Mouse (Mus musculus) heart, embryonic 10.5 days (tissue): ENCODE data around the gene Aph1c. TPM values are rescaled to one million over a fixed set of nuclear protein-coding genes. Genes with fewer than 3 reads are reported as not detected.
"Not testable (repeated sequence)": the region's sequence is repeated elsewhere in the genome, so short reads cannot be mapped to it uniquely, and the experiment has no call there.

ENCODE experiments used
- DNase-seq: peaks from one replicate; pipeline ENCODE4 v3.0.0-alpha.2; 2017; ENCODE audit warnings: low spot score
- H3K27ac ChIP-seq: fragments of 300-500 bp; sonication (generic); 2 replicates; pipeline ENCODE4 v1.5.1; 2016; ENCODE audit warnings: mild to moderate bottlenecking
- H3K27me3 ChIP-seq: fragments of 300-500 bp; sonication (generic); 2 replicates; pipeline ENCODE4 v1.6.1; 2016; ENCODE audit warnings: mild to moderate bottlenecking; ENCODE audit not compliant: poor library complexity, insufficient read depth, severe bottlenecking
- H3K36me3 ChIP-seq: fragments of 300-500 bp; sonication (generic); 2 replicates; pipeline ENCODE4 v1.6.1; 2016; ENCODE audit warnings: mild to moderate bottlenecking, moderate library complexity
- H3K4me1 ChIP-seq: fragments of 300-500 bp; sonication (generic); 2 replicates; pipeline ENCODE4 v1.6.1; 2016; ENCODE audit warnings: mild to moderate bottlenecking
- H3K4me3 ChIP-seq: fragments of 300-500 bp; sonication (generic); 2 replicates; pipeline ENCODE4 v1.5.1; 2016; ENCODE audit warnings: mild to moderate bottlenecking, moderate library complexity
- H3K9me3 ChIP-seq: fragments of 300-500 bp; sonication (generic); 2 replicates; pipeline ENCODE4 v1.6.1; 2016; ENCODE audit warnings: mild to moderate bottlenecking, moderate library complexity
- WGBS: fragments of 180-500 bp; shearing (Covaris S2); methylation state at CpG from one replicate; pipeline ENCODE4 v1.1.7; 2016; 5-methylcytosine and 5-hydroxymethylcytosine counted together
- polyA plus RNA-seq: library from polyadenylated mRNA; unstranded; fragments of >200 nt; fragmentation: Nextera tagmentation; extraction: Ambion mirVana; gene quantifications from 2 replicates; pipeline ENCODE4 v1.2.1, GENCODE M21; 2016

Gene Aph1c
- polyA plus RNA-seq: 1.5 and 2.4 TPM in 2 replicates

- peak within 1 kb of the TSS; percentile 69 for H3K4me3 ChIP-seq
- peaks cover 13% of the 10 kb centered on the region for H3K4me1 ChIP-seq
- no peaks in the 10 kb centered on the region for H3K9me3 ChIP-seq
- peak; percentile 100 for DNase-seq
- 0 out of 2 replicates have a peak, but pooled peaks cover 13% of the 10 kb centered on the region for H3K27me3 ChIP-seq
- WGBS: under 1% methylated on average over 58 of the region's 58 CpGs
- peak within 1 kb of the TSS; percentile 83 for H3K27ac ChIP-seq
- H3K36me3 ChIP-seq: no peaks in the 10 kb centered on the region
These were observed at the start of gene Aph1c for GRCm38 (mm10) chr9:66834318-66835096. Gene Aph1c (minus strand): TSS chr9:66834726.

- no peak overlapping the region for H3K27ac ChIP-seq
- H3K9me3 ChIP-seq: no peaks in the 10 kb centered on the region
- H3K4me1 ChIP-seq: peaks cover 18% of the 10 kb centered on the region
- WGBS: 85% methylated on average over 5 of the region's 5 CpGs
- no peak overlapping the region for H3K4me3 ChIP-seq
- no peak for DNase-seq
- H3K36me3 ChIP-seq: 0 out of 2 replicates have a peak, but pooled peaks cover 1% of the 10 kb centered on the region
- H3K27me3 ChIP-seq: no peaks in the 10 kb centered on the region
These were observed 49.0 kb upstream of the Aph1c start for GRCm38 (mm10) chr9:66883500-66883899.

- H3K4me1 ChIP-seq: peaks cover 18% of the 10 kb centered on the region
- H3K36me3 ChIP-seq: 0 out of 2 replicates have a peak, but pooled peaks cover 4% of the 10 kb centered on the region
- no peak for DNase-seq
- no peak overlapping the region for H3K4me3 ChIP-seq
- H3K27me3 ChIP-seq: no peaks in the 10 kb centered on the region
- WGBS: 71% methylated on average over 8 of the region's 8 CpGs
- no peaks in the 10 kb centered on the region for H3K9me3 ChIP-seq
- no peak overlapping the region for H3K27ac ChIP-seq
These were observed 47.9 kb upstream of the Aph1c start for GRCm38 (mm10) chr9:66882406-66882821.

- 0 out of 2 replicates have a peak, but pooled peaks cover 4% of the 10 kb centered on the region for H3K36me3 ChIP-seq
- no peaks in the 10 kb centered on the region for H3K9me3 ChIP-seq
- DNase-seq: no peak
- peaks cover 13% of the 10 kb centered on the region for H3K4me1 ChIP-seq
- H3K27ac ChIP-seq: no peak overlapping the region
- H3K27me3 ChIP-seq: no peaks in the 10 kb centered on the region
- WGBS: 77% methylated on average over 3 of the region's 3 CpGs
- no peak overlapping the region for H3K4me3 ChIP-seq
These were observed 47.3 kb upstream of the Aph1c start for GRCm38 (mm10) chr9:66881858-66882257.

- H3K4me1 ChIP-seq: peaks cover 5% of the 10 kb centered on the region; the same call in 1 of the 2 replicates
- H3K27ac ChIP-seq: no peak overlapping the region
- no peak for DNase-seq
- H3K4me3 ChIP-seq: no peak overlapping the region
- 0 out of 2 replicates have a peak, but pooled peaks cover 4% of the 10 kb centered on the region for H3K36me3 ChIP-seq
- no peaks in the 10 kb centered on the region for H3K27me3 ChIP-seq
- 80% methylated on average over 2 of the region's 2 CpGs for WGBS
- no peaks in the 10 kb centered on the region for H3K9me3 ChIP-seq
These were observed 46.2 kb upstream of the Aph1c start for GRCm38 (mm10) chr9:66880752-66881151.

GRCm38 (mm10) chr9:66879486-66879885 is 45.0 kb upstream of the Aph1c start:
- Histone ChIP-seq H3K4me3 (no peak overlapping the region), H3K4me1 (peaks cover 5% of the 10 kb centered on the region; the same call in 1 of the 2 replicates), H3K27me3 (no peaks in the 10 kb centered on the region), H3K27ac (no peak overlapping the region), H3K9me3 (no peaks in the 10 kb centered on the region), H3K36me3 (peaks cover 11% of the 10 kb centered on the region; the same call in 1 of the 2 replicates)
- DNase-seq: no peak
- 88% methylated on average over 6 of the region's 6 CpGs for WGBS

GRCm38 (mm10) chr9:66878899-66879298 is 44.4 kb upstream of the Aph1c start:
- Histone ChIP-seq H3K27me3 (no peaks in the 10 kb centered on the region), H3K4me3 (no peak overlapping the region), H3K27ac (no peak overlapping the region), H3K4me1 (peaks cover 5% of the 10 kb centered on the region; the same call in 1 of the 2 replicates), H3K9me3 (no peaks in the 10 kb centered on the region), H3K36me3 (peaks cover 14% of the 10 kb centered on the region; the same call in 1 of the 2 replicates)
- WGBS: 89% methylated on average over 3 of the region's 3 CpGs
- DNase-seq: no peak

- 77% methylated on average over 5 of the region's 5 CpGs for WGBS
These were observed 42.1 kb upstream of the Aph1c start for GRCm38 (mm10) chr9:66876577-66876976.

GRCm38 (mm10) chr9:66874297-66874696 is 39.8 kb upstream of the Aph1c start:
- Histone ChIP-seq H3K4me3 (no peak overlapping the region), H3K27ac (no peak overlapping the region), H3K4me1 (peaks cover 7% of the 10 kb centered on the region; the same call in 1 of the 2 replicates), H3K27me3 (no peaks in the 10 kb centered on the region), H3K9me3 (no peaks in the 10 kb centered on the region), H3K36me3 (peaks cover 14% of the 10 kb centered on the region; the same call in 1 of the 2 replicates)
- no peak for DNase-seq
- 94% methylated on average over 5 of the region's 5 CpGs for WGBS

More at GRCm38 (mm10) chr9:66876577-66876976, 42.1 kb upstream of the Aph1c start:
- peak; percentile 13 for DNase-seq
- Histone ChIP-seq H3K27ac (no peak overlapping the region), H3K27me3 (no peaks in the 10 kb centered on the region), H3K9me3 (no peaks in the 10 kb centered on the region), H3K4me3 (no peak overlapping the region), H3K4me1 (peaks cover 7% of the 10 kb centered on the region; the same call in 1 of the 2 replicates), H3K36me3 (peaks cover 14% of the 10 kb centered on the region; the same call in 1 of the 2 replicates)

GRCm38 (mm10) chr9:66873531-66873930 is 39.0 kb upstream of the Aph1c start:
- Histone ChIP-seq H3K4me3 (no peak overlapping the region), H3K9me3 (no peaks in the 10 kb centered on the region), H3K27me3 (no peaks in the 10 kb centered on the region), H3K36me3 (peaks cover 13% of the 10 kb centered on the region; the same call in 1 of the 2 replicates), H3K4me1 (peaks cover 7% of the 10 kb centered on the region; the same call in 1 of the 2 replicates), H3K27ac (no peak overlapping the region)
- no peak for DNase-seq

GRCm38 (mm10) chr9:66873009-66873408 is 38.5 kb upstream of the Aph1c start:
- H3K27me3 ChIP-seq, H3K9me3 ChIP-seq, DNase-seq, H3K27ac ChIP-seq, H3K4me3 ChIP-seq, H3K36me3 ChIP-seq: not testable (repeated sequence)
- H3K4me1 ChIP-seq: peaks cover 12% of the 10 kb centered on the region; the same call in 1 of the 2 replicates
- 86% methylated on average over 2 of the region's 2 CpGs for WGBS

- H3K4me3 ChIP-seq: no peak overlapping the region
- DNase-seq: no peak
- 71% methylated on average over 10 of the region's 10 CpGs for WGBS
- peaks cover 10% of the 10 kb centered on the region; the same call in 1 of the 2 replicates for H3K36me3 ChIP-seq
- 0 out of 2 replicates have a peak overlapping the region, but pooled peaks have one; percentile 22 for H3K27ac ChIP-seq
- H3K4me1 ChIP-seq: peaks cover 12% of the 10 kb centered on the region; the same call in 1 of the 2 replicates
- no peaks in the 10 kb centered on the region for H3K27me3 ChIP-seq
- H3K9me3 ChIP-seq: no peaks in the 10 kb centered on the region
These were observed 37.6 kb upstream of the Aph1c start for GRCm38 (mm10) chr9:66872015-66872727.
